Mouse (Mus musculus): ENCODE data around the gene Aldh2.
"Not testable (repeated sequence)": the region's sequence is repeated elsewhere in the genome, so short reads cannot be mapped to it uniquely, and the experiment has no call there.

Aldh2 gene

GRCm38 (mm10) chr5:121547084-121547483 lies 46.5 kb downstream of the Aldh2 start:
- DNase-seq (ENCODE audit: low read depth), result no peak

GRCm38 (mm10) chr5:121546530-121546895 lies 47.1 kb downstream of the Aldh2 start:
- DNase-seq (ENCODE audit: low read depth), result peak; percentile 84

- DNase-seq (ENCODE audit: low read depth), result peak; percentile 99
Observed at GRCm38 (mm10) chr5:121545793-121546529, 47.7 kb downstream of the Aldh2 start, which contains the start of gene Mapkapk5. Gene Mapkapk5 (minus strand): TSS chr5:121545905.

- no peak for DNase-seq (ENCODE audit: low read depth)
Observed at GRCm38 (mm10) chr5:121544910-121545792, 48.5 kb downstream of the Aldh2 start, which contains the start of the genes Adam1a and Gm42878. Gene Adam1a (minus strand): TSS chr5:121545482. Gene Gm42878 (minus strand): TSS chr5:121545482.

- no peak for DNase-seq (ENCODE audit: low read depth)
Observed at GRCm38 (mm10) chr5:121543370-121543769, 50.3 kb downstream of the Aldh2 start.

- DNase-seq (ENCODE audit: low read depth), result peak; percentile 22
Observed at GRCm38 (mm10) chr5:121541235-121541634, 52.4 kb downstream of the Aldh2 start.

GRCm38 (mm10) chr5:121540066-121540465 lies 53.6 kb downstream of the Aldh2 start:
- no peak for DNase-seq (ENCODE audit: low read depth)

GRCm38 (mm10) chr5:121537588-121537987 lies 56.0 kb downstream of the Aldh2 start:
- DNase-seq (ENCODE audit: low read depth), result no peak

GRCm38 (mm10) chr5:121536921-121537555 lies 56.6 kb downstream of the Aldh2 start:
- peak; percentile 13 for DNase-seq (ENCODE audit: low read depth)

- DNase-seq (ENCODE audit: low read depth), result no peak
Observed at GRCm38 (mm10) chr5:121535116-121535515, 58.5 kb downstream of the Aldh2 start.

GRCm38 (mm10) chr5:121534521-121534920 lies 59.1 kb downstream of the Aldh2 start:
- peak; percentile 42 for DNase-seq (ENCODE audit: low read depth)

GRCm38 (mm10) chr5:121526961-121527360 lies 66.7 kb downstream of the Aldh2 start:
- DNase-seq (ENCODE audit: low read depth), result no peak

GRCm38 (mm10) chr5:121526526-121526925 lies 67.1 kb downstream of the Aldh2 start:
- DNase-seq (ENCODE audit: low read depth), result no peak

- no peak for DNase-seq (ENCODE audit: low read depth)
Observed at GRCm38 (mm10) chr5:121525774-121526450, 67.7 kb downstream of the Aldh2 start.

- not testable (repeated sequence) for DNase-seq (ENCODE audit: low read depth)
Observed at GRCm38 (mm10) chr5:121519758-121520157, 73.9 kb downstream of the Aldh2 start.

GRCm38 (mm10) chr5:121518983-121519382 lies 74.6 kb downstream of the Aldh2 start:
- DNase-seq (ENCODE audit: low read depth), result no peak
